Mouse (Mus musculus) layer of hippocampus, adult 9-11 months (tissue): Measurements from ENCODE around the gene Clybl.

Experiments used
- DNase-seq: peaks from one replicate; pipeline ENCODE4 v3.0.0; 2022

Clybl gene

GRCm38 (mm10) chr14:122251346-122251745, 69.8 kb downstream of the Clybl start:
- no peak for DNase-seq

- no peak for DNase-seq
These were observed 74.2 kb downstream of the Clybl start for GRCm38 (mm10) chr14:122255562-122256260.

GRCm38 (mm10) chr14:122256261-122256634, 74.7 kb downstream of the Clybl start:
- no peak for DNase-seq

- no peak for DNase-seq
These were observed 76.8 kb downstream of the Clybl start for GRCm38 (mm10) chr14:122258297-122258696.

GRCm38 (mm10) chr14:122261250-122261649, 79.7 kb downstream of the Clybl start:
- DNase-seq = no peak

GRCm38 (mm10) chr14:122262851-122263659, 81.6 kb downstream of the Clybl start:
- DNase-seq = no peak

GRCm38 (mm10) chr14:122265214-122265613, 83.7 kb downstream of the Clybl start:
- no peak for DNase-seq

GRCm38 (mm10) chr14:122267590-122267989, 86.1 kb downstream of the Clybl start:
- no peak for DNase-seq

- DNase-seq = no peak
These were observed 89.7 kb downstream of the Clybl start for GRCm38 (mm10) chr14:122271104-122271746.

- no peak for DNase-seq
These were observed 95.6 kb downstream of the Clybl start for GRCm38 (mm10) chr14:122277142-122277541.

- no peak for DNase-seq
These were observed 98.2 kb downstream of the Clybl start for GRCm38 (mm10) chr14:122279462-122280308.

- DNase-seq = no peak
These were observed 99.0 kb downstream of the Clybl start for GRCm38 (mm10) chr14:122280309-122281071.

GRCm38 (mm10) chr14:122281072-122281634, 99.6 kb downstream of the Clybl start:
- no peak for DNase-seq

GRCm38 (mm10) chr14:122283959-122284358, 102.5 kb downstream of the Clybl start:
- DNase-seq = no peak

- DNase-seq = no peak
These were observed 114.9 kb downstream of the Clybl start for GRCm38 (mm10) chr14:122296399-122296798.

GRCm38 (mm10) chr14:122296864-122297263, 115.4 kb downstream of the Clybl start:
- DNase-seq = no peak

GRCm38 (mm10) chr14:122297386-122298109, 116.0 kb downstream of the Clybl start:
- no peak for DNase-seq

GRCm38 (mm10) chr14:122300261-122300660, 118.8 kb downstream of the Clybl start:
- no peak for DNase-seq

GRCm38 (mm10) chr14:122303821-122304220, 122.3 kb downstream of the Clybl start:
- no peak for DNase-seq

GRCm38 (mm10) chr14:122305132-122305531, 123.6 kb downstream of the Clybl start:
- no peak for DNase-seq

GRCm38 (mm10) chr14:122312415-122312814, 130.9 kb downstream of the Clybl start:
- no peak for DNase-seq
